Mouse (Mus musculus): Measurements from ENCODE around the gene Rgs9bp. TPM values are rescaled to one million over a fixed set of nuclear protein-coding genes. Genes with fewer than 3 reads are reported as not detected.
"Not testable (repeated sequence)": the region's sequence is repeated elsewhere in the genome, so short reads cannot be mapped to it uniquely, and the experiment has no call there.

The Rgs9bp gene
- polyA plus RNA-seq, 1 experiment from 2014 or later, result 0.11 TPM

DNA sequence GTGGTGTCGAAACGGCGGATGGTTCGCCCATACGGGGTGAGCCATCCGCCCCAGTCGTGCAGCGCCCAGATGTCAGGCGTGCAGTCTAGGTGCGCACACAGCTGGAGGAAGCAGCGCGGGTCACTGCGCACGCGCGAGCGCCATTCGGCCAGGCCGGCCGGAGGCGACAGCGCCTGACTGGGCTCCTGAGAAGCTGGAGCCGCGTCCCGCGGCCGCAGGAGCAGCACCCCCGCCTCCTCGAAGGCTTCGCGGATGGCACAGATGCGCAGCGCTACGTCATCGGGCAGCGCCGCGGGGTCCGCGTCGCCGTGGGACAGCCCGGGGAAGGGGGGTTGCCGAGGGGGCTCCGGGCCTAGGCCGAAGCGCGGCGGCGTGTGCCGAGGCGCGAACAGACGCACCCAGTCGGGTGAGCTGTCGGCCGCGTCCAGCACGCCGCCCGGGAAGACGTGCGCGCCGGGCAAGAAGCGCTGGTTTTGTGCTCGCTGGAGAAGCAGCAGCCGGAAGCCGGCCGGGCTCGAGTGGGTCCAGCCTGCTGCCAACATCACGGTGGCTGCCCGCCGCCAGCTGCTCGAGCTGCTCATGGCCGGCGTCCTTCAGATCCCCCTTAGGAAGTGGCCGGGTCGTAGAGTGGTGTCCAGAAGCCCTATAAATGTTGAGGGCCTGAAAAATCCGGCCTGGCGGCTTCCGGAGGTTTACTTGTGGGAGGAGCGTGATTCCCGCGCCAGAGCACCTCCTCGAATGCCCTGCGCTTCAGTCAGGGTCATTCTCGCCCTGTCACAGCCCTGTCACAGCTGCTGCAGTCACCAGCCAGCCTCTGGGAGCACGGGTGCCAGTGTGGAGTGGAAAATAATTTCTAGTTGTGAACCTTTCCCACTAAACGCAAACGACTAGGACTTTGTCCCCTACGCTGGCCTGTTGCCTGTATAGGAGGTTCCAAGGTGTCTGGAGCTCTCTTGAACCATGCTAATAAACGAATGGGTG lies 29.9 kb downstream of the Rgs9bp start:
- peak; percentile 95 for ATAC-seq (ENCODE audit: low FRiP score, low read depth)
- no peaks in the 10 kb centered on the region for H3K27me3 ChIP-seq

DNA sequence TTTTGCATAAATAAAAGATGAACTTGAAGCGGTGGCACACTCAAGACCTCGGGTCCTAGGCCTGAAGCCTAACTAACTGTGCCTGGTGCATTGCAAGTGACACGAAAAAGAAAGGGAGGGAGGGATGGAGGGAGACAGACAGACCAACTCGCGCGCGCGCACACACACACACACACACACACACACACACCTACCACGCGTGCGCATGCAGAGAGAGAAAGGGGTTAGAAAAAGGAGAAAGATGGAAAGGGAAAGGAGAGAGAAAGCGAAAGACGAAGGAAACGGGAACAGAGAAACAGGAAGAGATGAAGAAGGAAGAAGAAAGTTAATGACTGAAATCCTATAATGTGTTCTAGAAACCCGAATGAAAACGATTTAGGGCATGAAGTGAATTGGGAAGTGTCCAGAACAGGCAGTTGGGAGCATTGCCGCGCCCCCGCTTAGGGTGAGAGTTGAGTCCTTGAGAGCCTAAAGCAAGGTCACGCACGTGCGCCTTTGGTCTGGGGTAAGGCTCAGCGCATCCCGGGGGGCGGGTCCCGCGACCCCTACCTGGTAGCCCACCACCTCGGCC lies 30.7 kb downstream of the Rgs9bp start:
- 4% methylated on average over 28 of the region's 28 CpGs for WGBS
- Histone ChIP-seq H3K27ac (replicated peaks) (peak overlapping the region; percentile 94), H3K36me3 (peaks cover 15% of the 10 kb centered on the region), H3K27me3 (no peaks in the 10 kb centered on the region), H3K4me1 (peaks cover 13% of the 10 kb centered on the region), H3K9ac (replicated peaks) (peak overlapping the region; percentile 90), H3K4me2 (replicated peaks) (peak overlapping the region; percentile 96), H3K9me3 (no peaks in the 10 kb centered on the region), H3K4me3 (peak overlapping the region; percentile 69)
- ATAC-seq (ENCODE audit: low FRiP score, low read depth), result peak; percentile 64

More for the DNA sequence above, 29.9 kb downstream of the Rgs9bp start:
- Histone ChIP-seq H3K27ac (replicated peaks) (peak overlapping the region; percentile 94), H3K4me3 (peak overlapping the region; percentile 69), H3K9ac (replicated peaks) (peak overlapping the region; percentile 90), H3K9me3 (no peaks in the 10 kb centered on the region), H3K4me1 (peaks cover 13% of the 10 kb centered on the region), H3K4me2 (replicated peaks) (peak overlapping the region; percentile 96), H3K36me3 (peaks cover 8% of the 10 kb centered on the region)
- WGBS, result 1% methylated on average over 93 of the region's 93 CpGs

DNA sequence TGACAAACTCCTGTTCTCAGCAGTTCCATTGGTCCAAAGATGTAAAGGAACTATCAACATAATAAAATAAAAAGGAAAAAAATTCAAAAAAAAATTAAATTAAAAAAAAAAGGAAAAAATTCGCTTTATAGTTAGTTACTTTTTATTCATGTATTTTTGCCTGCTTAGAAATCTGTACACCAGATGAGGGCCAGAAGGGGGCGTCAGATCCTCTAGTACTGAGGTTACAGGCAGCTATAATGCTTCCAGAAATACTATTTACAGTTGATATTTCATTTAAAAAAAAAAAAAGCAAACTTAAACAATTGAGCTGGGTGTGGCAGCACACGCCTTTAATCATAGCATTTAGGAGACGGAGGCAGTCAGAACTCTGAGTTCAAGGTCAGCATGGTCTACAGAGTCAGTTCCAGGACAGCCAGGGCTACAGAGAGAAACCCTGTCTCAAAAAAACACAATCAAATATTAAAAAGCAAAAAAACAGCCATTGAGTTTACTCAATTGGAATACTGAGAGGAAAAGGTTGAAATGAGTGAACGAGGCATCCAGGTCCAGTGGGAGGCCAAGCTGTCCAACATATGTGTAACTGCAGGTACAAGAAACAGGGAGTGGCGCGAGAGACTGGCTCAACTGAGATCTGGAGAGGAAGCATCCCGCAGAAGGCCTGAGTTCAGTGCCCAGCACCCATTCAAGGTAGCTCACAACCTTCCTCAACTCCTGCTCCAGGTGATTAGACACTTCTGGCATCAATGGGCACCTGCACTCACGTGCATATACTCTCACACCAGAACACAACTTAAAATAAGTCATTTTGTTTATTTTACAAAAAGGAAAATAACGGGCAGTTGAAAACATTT lies 31.4 kb downstream of the Rgs9bp start:
- Histone ChIP-seq H3K4me1 (peaks cover 13% of the 10 kb centered on the region), H3K36me3 (peaks cover 20% of the 10 kb centered on the region), H3K27me3 (no peaks in the 10 kb centered on the region), H3K27ac (replicated peaks) (no peak overlapping the region), H3K4me3 (peak overlapping the region; percentile 69), H3K9ac (replicated peaks) (peak overlapping the region; percentile 90; the same call in 1 of the 2 replicates), H3K9me3 (no peaks in the 10 kb centered on the region), H3K4me2 (replicated peaks) (peak overlapping the region; percentile 96)
- 66% methylated on average over 10 of the region's 10 CpGs for WGBS
- no peak for ATAC-seq (ENCODE audit: low FRiP score, low read depth)

DNA sequence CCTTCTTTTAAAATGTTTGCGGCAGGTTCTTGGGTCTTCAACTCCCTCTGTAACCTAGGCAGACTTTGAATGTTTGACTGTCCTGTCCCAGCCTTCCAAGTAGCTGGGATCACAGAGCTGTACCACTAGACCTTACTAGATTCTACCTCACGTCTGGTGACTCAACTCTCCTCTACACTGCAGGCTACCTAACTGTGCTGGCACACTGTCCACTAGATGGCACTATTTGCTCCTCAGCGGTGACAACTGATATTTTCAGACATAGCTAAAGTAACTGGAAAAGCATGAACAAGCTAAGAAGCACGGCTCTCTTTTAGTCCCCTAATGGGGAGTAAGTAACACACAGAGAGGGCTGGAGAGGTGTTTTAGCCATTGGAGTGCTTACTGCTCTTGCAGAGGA lies 39.5 kb downstream of the Rgs9bp start:
- Histone ChIP-seq H3K9ac (replicated peaks) (no peak overlapping the region), H3K27ac (replicated peaks) (no peak overlapping the region), H3K36me3 (peaks cover 23% of the 10 kb centered on the region), H3K4me2 (replicated peaks) (no peak overlapping the region), H3K4me1 (no peaks in the 10 kb centered on the region), H3K9me3 (no peaks in the 10 kb centered on the region), H3K4me3 (no peak overlapping the region), H3K27me3 (no peaks in the 10 kb centered on the region)
- 32% methylated on average over 4 of the region's 4 CpGs for WGBS
- ATAC-seq (ENCODE audit: low FRiP score, low read depth), result no peak

DNA sequence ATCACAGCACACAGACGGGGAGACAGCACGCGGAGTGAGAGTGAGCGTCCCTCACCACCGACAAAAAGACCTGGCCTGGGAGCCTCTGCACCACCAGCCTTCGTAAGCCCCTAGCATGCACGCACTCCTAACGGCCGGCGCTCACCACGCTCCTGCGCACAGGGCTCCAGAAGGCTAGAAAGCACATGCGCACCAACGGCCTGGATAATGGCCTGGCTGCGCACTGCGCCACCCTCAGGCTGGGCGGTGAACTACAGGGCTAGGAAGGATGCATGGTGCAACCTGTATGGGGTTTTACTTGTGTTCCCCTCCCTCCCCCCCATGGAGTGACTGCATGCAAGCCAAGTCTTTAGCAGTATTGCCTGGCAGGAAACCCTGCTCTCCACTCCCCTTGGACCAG lies 47.8 kb downstream of the Rgs9bp start, which contains the start of gene Tdrd12:
Tdrd12 (minus strand) TSS at position 184 of the 400 bp plus-strand sequence.
- H3K36me3 ChIP-seq, result no peaks in the 10 kb centered on the region
- H3K9ac ChIP-seq (replicated peaks), result no peak within 1 kb of the TSS
- no peak within 1 kb of the TSS for H3K4me2 ChIP-seq (replicated peaks)
- ATAC-seq (ENCODE audit: low FRiP score, low read depth), result no peak
- H3K9me3 ChIP-seq, result no peaks in the 10 kb centered on the region
- no peaks in the 10 kb centered on the region for H3K4me1 ChIP-seq
- no peaks in the 10 kb centered on the region for H3K27me3 ChIP-seq
- H3K4me3 ChIP-seq, result no peak within 1 kb of the TSS
- WGBS, result 92% methylated on average over 17 of the region's 17 CpGs
- H3K27ac ChIP-seq (replicated peaks), result no peak within 1 kb of the TSS

DNA sequence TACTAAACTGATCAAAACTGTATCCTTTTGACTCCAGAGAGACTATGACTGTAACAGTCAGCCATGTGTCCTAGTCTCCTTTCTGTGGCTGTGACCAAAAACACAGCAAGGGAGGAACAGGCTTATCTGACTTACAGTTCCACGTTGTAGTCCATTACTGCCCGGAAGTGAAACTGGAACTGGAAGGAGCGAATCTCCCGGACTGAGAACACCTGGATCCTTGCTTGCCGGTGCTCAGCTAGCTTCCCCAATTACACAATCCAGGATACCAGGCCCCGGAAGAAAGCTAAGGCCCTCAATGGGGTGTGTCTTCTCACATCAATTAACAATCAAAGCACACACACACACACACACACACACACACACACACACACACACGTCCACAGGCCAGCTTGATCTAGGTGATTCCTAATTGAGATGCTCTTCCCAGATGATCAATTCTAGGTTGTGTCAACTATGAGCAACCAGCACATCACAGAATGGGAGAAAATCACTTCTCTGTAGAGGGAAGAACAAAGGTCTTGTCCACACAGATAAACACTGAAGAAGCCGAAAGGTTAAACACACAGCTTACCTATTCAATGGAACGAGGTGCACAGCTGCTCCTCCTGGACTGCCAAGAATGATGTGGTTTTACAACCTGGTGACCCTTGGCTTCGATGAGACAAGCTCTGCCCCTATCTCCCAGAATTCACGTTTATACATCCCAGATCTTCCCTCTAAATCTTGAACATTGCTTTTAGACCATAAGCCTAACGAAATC lies 49.5 kb downstream of the Rgs9bp start:
- no peak overlapping the region for H3K4me3 ChIP-seq
- H3K4me2 ChIP-seq (replicated peaks), result no peak overlapping the region
- no peaks in the 10 kb centered on the region for H3K36me3 ChIP-seq
- no peak for ATAC-seq (ENCODE audit: low FRiP score, low read depth)
- no peaks in the 10 kb centered on the region for H3K4me1 ChIP-seq
- H3K9me3 ChIP-seq, result no peaks in the 10 kb centered on the region
- H3K9ac ChIP-seq (replicated peaks), result no peak overlapping the region
- H3K27ac ChIP-seq (replicated peaks), result no peak overlapping the region
- H3K27me3 ChIP-seq, result no peaks in the 10 kb centered on the region
- WGBS, result 81% methylated on average over 12 of the region's 12 CpGs

DNA sequence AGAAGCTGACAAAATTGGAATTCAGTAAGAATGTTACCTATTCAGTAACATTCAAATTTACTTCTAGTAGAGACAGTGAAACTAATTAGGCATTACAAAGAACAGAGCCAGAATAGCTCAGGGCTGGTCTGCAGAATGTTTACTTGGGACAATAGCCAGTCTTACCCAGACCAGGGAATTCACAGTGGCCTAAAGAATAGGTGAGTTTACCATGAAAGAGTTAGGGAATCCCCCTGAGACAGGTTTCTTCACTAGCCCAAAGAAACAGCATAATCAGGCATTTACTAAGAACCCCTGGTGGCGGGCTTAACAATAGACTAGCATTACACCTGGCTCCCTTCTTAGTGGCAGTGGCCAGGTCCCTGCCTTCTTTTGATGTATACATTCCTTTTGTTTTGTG lies 54.8 kb downstream of the Rgs9bp start:
- not testable (repeated sequence) for ATAC-seq (ENCODE audit: low FRiP score, low read depth)

DNA sequence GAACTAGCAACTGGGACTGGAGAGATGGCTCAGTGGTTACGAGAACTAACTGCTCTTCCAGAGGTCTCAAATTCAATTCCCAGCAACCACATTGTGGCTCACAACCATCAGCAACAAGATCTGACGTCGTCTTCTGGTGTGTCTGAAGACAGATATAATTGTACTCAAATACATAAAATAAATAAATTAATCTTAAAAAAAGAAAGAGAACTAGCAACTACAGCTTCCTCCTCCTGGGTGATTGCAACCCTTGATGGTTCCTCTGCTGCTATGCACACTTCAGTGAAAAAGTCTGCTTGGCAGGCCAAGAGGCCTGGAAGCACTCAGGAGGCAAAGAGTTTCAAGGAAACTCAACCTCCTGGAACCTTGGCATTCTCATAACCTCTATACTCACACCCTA lies 55.4 kb downstream of the Rgs9bp start:
- Histone ChIP-seq H3K9ac (replicated peaks) (no peak overlapping the region), H3K27ac (replicated peaks) (no peak overlapping the region), H3K27me3 (no peaks in the 10 kb centered on the region), H3K4me1 (no peaks in the 10 kb centered on the region), H3K9me3 (no peaks in the 10 kb centered on the region), H3K4me3 (no peak overlapping the region), H3K36me3 (no peaks in the 10 kb centered on the region), H3K4me2 (replicated peaks) (no peak overlapping the region)
- no peak for ATAC-seq (ENCODE audit: low FRiP score, low read depth)
- WGBS, result 72% methylated on average over 3 of the region's 3 CpGs

More for the DNA sequence above, 54.8 kb downstream of the Rgs9bp start:
- not testable (repeated sequence) for H3K4me1 ChIP-seq; H3K36me3 ChIP-seq; H3K27ac ChIP-seq (replicated peaks); H3K4me2 ChIP-seq (replicated peaks); H3K4me3 ChIP-seq; H3K27me3 ChIP-seq; H3K9me3 ChIP-seq; H3K9ac ChIP-seq (replicated peaks)
- WGBS, result 28% methylated on average over 1 of the region's 1 CpGs

Other genes with a start within 250 kb of the Rgs9bp start
- gene Faap24, start 188.7 kb downstream of the Rgs9bp start, polyA plus RNA-seq (2016; fragmentation: Nextera tagmentation; extraction: Ambion mirVana), result 21.7 and 22.9 TPM in 2 replicates
- gene Cep89, start 188.5 kb downstream of the Rgs9bp start, polyA plus RNA-seq (2016; fragmentation: Nextera tagmentation; extraction: Ambion mirVana), result 49.2 and 52.1 TPM in 2 replicates
- gene Slc7a9, start 136.8 kb downstream of the Rgs9bp start, polyA plus RNA-seq (2016; fragmentation: Nextera tagmentation; extraction: Ambion mirVana), result 0.13 TPM in 1 of 2 replicates, not detected in the other
- 0.11 and 0.55 TPM in 2 replicates for gene Tdrd12, start 47.8 kb downstream of the Rgs9bp start, polyA plus RNA-seq (2016; fragmentation: Nextera tagmentation; extraction: Ambion mirVana)
- gene Nudt19, start 29.3 kb downstream of the Rgs9bp start, polyA plus RNA-seq (2016; fragmentation: Nextera tagmentation; extraction: Ambion mirVana), result 40.4 and 43.5 TPM in 2 replicates
- 30.7 and 32.4 TPM in 2 replicates for gene Ankrd27, start 662 bp upstream of the Rgs9bp start, polyA plus RNA-seq (2016; fragmentation: Nextera tagmentation; extraction: Ambion mirVana)
- 264 and 277 TPM in 2 replicates for gene Pdcd5, start 61.9 kb upstream of the Rgs9bp start, polyA plus RNA-seq (2016; fragmentation: Nextera tagmentation; extraction: Ambion mirVana)
- gene Dpy19l3, start 168.9 kb upstream of the Rgs9bp start, polyA plus RNA-seq (2016; fragmentation: Nextera tagmentation; extraction: Ambion mirVana), result 39.2 and 44.8 TPM in 2 replicates
- gene Zfp507, start 217.4 kb upstream of the Rgs9bp start, polyA plus RNA-seq (2016; fragmentation: Nextera tagmentation; extraction: Ambion mirVana), result 24.3 and 24.8 TPM in 2 replicates

Data from midbrain, embryonic 12.5 days (tissue).